Mouse (Mus musculus) frontal cortex, postnatal 14 days (tissue): Measurements from ENCODE around the gene Lrba.
A peak's percentile ranks its signal among the peaks of the same experiment; 100 is the strongest.

ENCODE experiments used
- DNase-seq, 2 experiments: peaks; one replicate each; pipeline ENCODE4 v3.0.0; 2022; ENCODE audit warnings: low spot score in 2 of 2

Lrba gene

GRCm38 (mm10) chr3:86224564-86225421 is at the start of gene Lrba:
Gene Lrba (plus strand): TSS chr3:86224680.
- peak; percentile 34 to 42 for DNase-seq

- no peak for DNase-seq
Measured at GRCm38 (mm10) chr3:86179714-86180113, 44.8 kb upstream of the Lrba start.

- no peak for DNase-seq
Measured at GRCm38 (mm10) chr3:86181107-86181506, 43.4 kb upstream of the Lrba start.

GRCm38 (mm10) chr3:86184546-86184945 is 39.9 kb upstream of the Lrba start:
- no peak for DNase-seq

GRCm38 (mm10) chr3:86187736-86188389 is 36.6 kb upstream of the Lrba start:
- no peak for DNase-seq

GRCm38 (mm10) chr3:86195981-86196380 is 28.5 kb upstream of the Lrba start:
- DNase-seq = peak; percentile 3 to 5

- no peak for DNase-seq
Measured at GRCm38 (mm10) chr3:86196471-86196870, 28.0 kb upstream of the Lrba start.

GRCm38 (mm10) chr3:86201645-86202175 is 22.8 kb upstream of the Lrba start:
- DNase-seq = no peak

- DNase-seq = no peak
Measured at GRCm38 (mm10) chr3:86202449-86202848, 22.0 kb upstream of the Lrba start.

GRCm38 (mm10) chr3:86204608-86205358 is 19.7 kb upstream of the Lrba start:
- no peak for DNase-seq

- DNase-seq = no peak
Measured at GRCm38 (mm10) chr3:86206556-86206955, 17.9 kb upstream of the Lrba start.

GRCm38 (mm10) chr3:86210267-86210939 is 14.1 kb upstream of the Lrba start:
- no peak for DNase-seq

GRCm38 (mm10) chr3:86210959-86211358 is 13.5 kb upstream of the Lrba start:
- no peak for DNase-seq

- DNase-seq = no peak
Measured at GRCm38 (mm10) chr3:86214248-86214647, 10.2 kb upstream of the Lrba start.

- DNase-seq = peak; percentile 74 to 76
Measured at GRCm38 (mm10) chr3:86223634-86224313, 706 bp upstream of the Lrba start.

- no peak for DNase-seq
Measured at GRCm38 (mm10) chr3:86224314-86224563, 241 bp upstream of the Lrba start.

- DNase-seq = no peak
Measured at GRCm38 (mm10) chr3:86231532-86232086, 7.1 kb downstream of the Lrba start.

GRCm38 (mm10) chr3:86247193-86247592 is 22.7 kb downstream of the Lrba start:
- no peak for DNase-seq

- DNase-seq = no peak
Measured at GRCm38 (mm10) chr3:86251212-86251611, 26.7 kb downstream of the Lrba start.

GRCm38 (mm10) chr3:86252588-86252987 is 28.1 kb downstream of the Lrba start:
- no peak for DNase-seq

- no peak for DNase-seq
Measured at GRCm38 (mm10) chr3:86253071-86253470, 28.6 kb downstream of the Lrba start.
